Mouse (Mus musculus): ENCODE results near the gene Ptprt. TPM values are rescaled to one million over a fixed set of nuclear protein-coding genes. Genes with fewer than 3 reads are reported as not detected.

The Ptprt gene
- polyA plus RNA-seq, 1 experiment: 0.05 TPM

GRCm38 (mm10) chr2:161858361-161858760 lies 802.6 kb downstream of the Ptprt start:
- TF ChIP-seq CTCF (conservative IDR thresholded peaks at IDR 0.05; ENCODE audit: insufficient read depth, insufficient read length, low read depth, low read length) (no peak), POLR2A (IDR thresholded peaks at IDR 0.05; ENCODE audit: low read depth, low read length) (no peak)
- Histone ChIP-seq H3K27me3 (replicated peaks; ENCODE audit: control insufficient read depth, insufficient read depth, low read length) (no peaks in the 10 kb centered on the region), H3K4me1 (ENCODE audit: control insufficient read depth, insufficient read depth, low read length) (no peaks in the 10 kb centered on the region), H3K36me3 (ENCODE audit: control insufficient read depth, insufficient read depth, low read length) (no peaks in the 10 kb centered on the region), H3K27ac (ENCODE audit: insufficient read depth, low read depth, low read length) (no peak overlapping the region), H3K4me3 (ENCODE audit: insufficient read depth, low read depth, low read length) (no peak overlapping the region)
- DNase-seq: no peak
- WGBS: 71% methylated on average over 1 of the region's 1 CpGs

GRCm38 (mm10) chr2:161835001-161835400 lies 825.9 kb downstream of the Ptprt start:
- no peaks in the 10 kb centered on the region for H3K4me1 ChIP-seq (ENCODE audit: control insufficient read depth, insufficient read depth, low read length)
- DNase-seq: no peak
- no peaks in the 10 kb centered on the region for H3K27me3 ChIP-seq (replicated peaks; ENCODE audit: control insufficient read depth, insufficient read depth, low read length)
- H3K4me3 ChIP-seq (ENCODE audit: insufficient read depth, low read depth, low read length): no peak overlapping the region
- H3K27ac ChIP-seq (ENCODE audit: insufficient read depth, low read depth, low read length): no peak overlapping the region
- no peaks in the 10 kb centered on the region for H3K36me3 ChIP-seq (ENCODE audit: control insufficient read depth, insufficient read depth, low read length)
- TF ChIP-seq POLR2A (IDR thresholded peaks at IDR 0.05; ENCODE audit: low read depth, low read length): no peak
- WGBS: 86% methylated on average over 4 of the region's 4 CpGs

- no peak overlapping the region for H3K4me3 ChIP-seq (ENCODE audit: insufficient read depth, low read depth, low read length)
- no peaks in the 10 kb centered on the region for H3K4me1 ChIP-seq (ENCODE audit: control insufficient read depth, insufficient read depth, low read length)
- no peak overlapping the region for H3K27ac ChIP-seq (ENCODE audit: insufficient read depth, low read depth, low read length)
- 88% methylated on average over 2 of the region's 2 CpGs for WGBS
- no peaks in the 10 kb centered on the region for H3K27me3 ChIP-seq (replicated peaks; ENCODE audit: control insufficient read depth, insufficient read depth, low read length)
- no peak for DNase-seq
- TF ChIP-seq CTCF (conservative IDR thresholded peaks at IDR 0.05; ENCODE audit: insufficient read depth, insufficient read length, low read depth, low read length) (no peak), POLR2A (IDR thresholded peaks at IDR 0.05; ENCODE audit: low read depth, low read length) (no peak)
- no peaks in the 10 kb centered on the region for H3K36me3 ChIP-seq (ENCODE audit: control insufficient read depth, insufficient read depth, low read length)
These were observed 827.1 kb downstream of the Ptprt start for GRCm38 (mm10) chr2:161833846-161834245.

GRCm38 (mm10) chr2:161813326-161813725 lies 847.6 kb downstream of the Ptprt start:
- WGBS: 79% methylated on average over 1 of the region's 1 CpGs
- no peak overlapping the region for H3K27ac ChIP-seq (ENCODE audit: insufficient read depth, low read depth, low read length)
- no peaks in the 10 kb centered on the region for H3K27me3 ChIP-seq (replicated peaks; ENCODE audit: control insufficient read depth, insufficient read depth, low read length)
- no peaks in the 10 kb centered on the region for H3K4me1 ChIP-seq (ENCODE audit: control insufficient read depth, insufficient read depth, low read length)
- H3K4me3 ChIP-seq (ENCODE audit: insufficient read depth, low read depth, low read length): no peak overlapping the region
- H3K36me3 ChIP-seq (ENCODE audit: control insufficient read depth, insufficient read depth, low read length): no peaks in the 10 kb centered on the region
- DNase-seq: no peak
- TF ChIP-seq POLR2A (IDR thresholded peaks at IDR 0.05; ENCODE audit: low read depth, low read length): no peak
- no peak for TF ChIP-seq CTCF (conservative IDR thresholded peaks at IDR 0.05; ENCODE audit: insufficient read depth, insufficient read length, low read depth, low read length)

GRCm38 (mm10) chr2:161808086-161808801 lies 852.7 kb downstream of the Ptprt start:
- Histone ChIP-seq H3K27me3 (replicated peaks; ENCODE audit: control insufficient read depth, insufficient read depth, low read length) (no peaks in the 10 kb centered on the region), H3K27ac (ENCODE audit: insufficient read depth, low read depth, low read length) (no peak overlapping the region), H3K36me3 (ENCODE audit: control insufficient read depth, insufficient read depth, low read length) (no peaks in the 10 kb centered on the region), H3K4me1 (ENCODE audit: control insufficient read depth, insufficient read depth, low read length) (no peaks in the 10 kb centered on the region), H3K4me3 (ENCODE audit: insufficient read depth, low read depth, low read length) (no peak overlapping the region)
- WGBS: 56% methylated on average over 9 of the region's 9 CpGs
- TF ChIP-seq POLR2A (IDR thresholded peaks at IDR 0.05; ENCODE audit: low read depth, low read length) (no peak), CTCF (conservative IDR thresholded peaks at IDR 0.05; ENCODE audit: insufficient read depth, insufficient read length, low read depth, low read length) (no peak)
- no peak for DNase-seq

- WGBS: 41% methylated on average over 8 of the region's 8 CpGs
- Histone ChIP-seq H3K27ac (ENCODE audit: insufficient read depth, low read depth, low read length) (no peak overlapping the region), H3K36me3 (ENCODE audit: control insufficient read depth, insufficient read depth, low read length) (no peaks in the 10 kb centered on the region), H3K27me3 (replicated peaks; ENCODE audit: control insufficient read depth, insufficient read depth, low read length) (no peaks in the 10 kb centered on the region), H3K4me3 (ENCODE audit: insufficient read depth, low read depth, low read length) (no peak overlapping the region), H3K4me1 (ENCODE audit: control insufficient read depth, insufficient read depth, low read length) (no peaks in the 10 kb centered on the region)
- TF ChIP-seq POLR2A (IDR thresholded peaks at IDR 0.05; ENCODE audit: low read depth, low read length) (no peak), CTCF (conservative IDR thresholded peaks at IDR 0.05; ENCODE audit: insufficient read depth, insufficient read length, low read depth, low read length) (no peak)
- DNase-seq: no peak
These were observed 854.5 kb downstream of the Ptprt start for GRCm38 (mm10) chr2:161806287-161807007.

GRCm38 (mm10) chr2:161799946-161800345 lies 861.0 kb downstream of the Ptprt start:
- no peak for DNase-seq
- WGBS: 80% methylated on average over 6 of the region's 6 CpGs
- Histone ChIP-seq H3K4me3 (ENCODE audit: insufficient read depth, low read depth, low read length) (no peak overlapping the region), H3K27me3 (replicated peaks; ENCODE audit: control insufficient read depth, insufficient read depth, low read length) (no peaks in the 10 kb centered on the region), H3K27ac (ENCODE audit: insufficient read depth, low read depth, low read length) (no peak overlapping the region), H3K4me1 (ENCODE audit: control insufficient read depth, insufficient read depth, low read length) (no peaks in the 10 kb centered on the region), H3K36me3 (ENCODE audit: control insufficient read depth, insufficient read depth, low read length) (no peaks in the 10 kb centered on the region)
- TF ChIP-seq CTCF (conservative IDR thresholded peaks at IDR 0.05; ENCODE audit: insufficient read depth, insufficient read length, low read depth, low read length): no peak
- no peak for TF ChIP-seq POLR2A (IDR thresholded peaks at IDR 0.05; ENCODE audit: low read depth, low read length)

Measured in kidney, adult 2 months (tissue).